Mouse (Mus musculus) forebrain, embryonic 13.5 days (tissue): Measurements from ENCODE around the gene Mblac2. TPM values are rescaled to one million over a fixed set of nuclear protein-coding genes. Genes with fewer than 3 reads are reported as not detected.

ENCODE experiments used
- ATAC-seq: fragments of 200-750 bp; cut with Nextera tagmentation; 2 replicates; pipeline ENCODE4 v1.8.0; 2017
- H3K27ac ChIP-seq: fragments of 300-500 bp; sonication (generic); 2 replicates; pipeline ENCODE4 v1.5.1; 2015; ENCODE audit warnings: inconsistent platforms, mild to moderate bottlenecking, moderate library complexity
- H3K27me3 ChIP-seq: fragments of 300-500 bp; sonication (generic); 2 replicates; pipeline ENCODE4 v1.6.1; 2015; ENCODE audit warnings: mild to moderate bottlenecking, inconsistent platforms
- H3K36me3 ChIP-seq: fragments of 300-500 bp; sonication (generic); 2 replicates; pipeline ENCODE4 v1.6.1; 2015; ENCODE audit warnings: mild to moderate bottlenecking, inconsistent platforms; ENCODE audit not compliant: poor library complexity, severe bottlenecking
- H3K4me1 ChIP-seq: fragments of 300-500 bp; sonication (generic); 2 replicates; pipeline ENCODE4 v1.6.1; 2015; ENCODE audit warnings: inconsistent platforms
- H3K4me2 ChIP-seq: fragments of 300-500 bp; sonication (generic); 2 replicates; pipeline ENCODE4 v1.6.1; 2015; ENCODE audit warnings: inconsistent platforms, mild to moderate bottlenecking, moderate library complexity
- H3K4me3 ChIP-seq: fragments of 300-500 bp; sonication (generic); 2 replicates; pipeline ENCODE4 v1.5.1; 2015; ENCODE audit warnings: mild to moderate bottlenecking, inconsistent platforms
- H3K9ac ChIP-seq: fragments of 300-500 bp; sonication (generic); 2 replicates; pipeline ENCODE4 v1.6.1; 2015; ENCODE audit warnings: mild to moderate bottlenecking, inconsistent platforms
- H3K9me3 ChIP-seq: fragments of 300-500 bp; sonication (generic); replicated peaks from 2 replicates; pipeline ENCODE4 v1.6.1; 2016; ENCODE audit warnings: inconsistent platforms
- WGBS: fragments of 180-500 bp; shearing (Covaris S2); methylation state at CpG from one replicate; pipeline ENCODE4 v1.1.7; 2015; 5-methylcytosine and 5-hydroxymethylcytosine counted together
- polyA plus RNA-seq: library from polyadenylated mRNA; unstranded; fragments of >200 nt; fragmentation: Nextera tagmentation; extraction: Ambion mirVana; gene quantifications from 2 replicates; pipeline ENCODE4 v1.2.1, GENCODE M21; 2015

Gene Mblac2
- 13.2 and 18.1 TPM in 2 replicates for polyA plus RNA-seq

DNA sequence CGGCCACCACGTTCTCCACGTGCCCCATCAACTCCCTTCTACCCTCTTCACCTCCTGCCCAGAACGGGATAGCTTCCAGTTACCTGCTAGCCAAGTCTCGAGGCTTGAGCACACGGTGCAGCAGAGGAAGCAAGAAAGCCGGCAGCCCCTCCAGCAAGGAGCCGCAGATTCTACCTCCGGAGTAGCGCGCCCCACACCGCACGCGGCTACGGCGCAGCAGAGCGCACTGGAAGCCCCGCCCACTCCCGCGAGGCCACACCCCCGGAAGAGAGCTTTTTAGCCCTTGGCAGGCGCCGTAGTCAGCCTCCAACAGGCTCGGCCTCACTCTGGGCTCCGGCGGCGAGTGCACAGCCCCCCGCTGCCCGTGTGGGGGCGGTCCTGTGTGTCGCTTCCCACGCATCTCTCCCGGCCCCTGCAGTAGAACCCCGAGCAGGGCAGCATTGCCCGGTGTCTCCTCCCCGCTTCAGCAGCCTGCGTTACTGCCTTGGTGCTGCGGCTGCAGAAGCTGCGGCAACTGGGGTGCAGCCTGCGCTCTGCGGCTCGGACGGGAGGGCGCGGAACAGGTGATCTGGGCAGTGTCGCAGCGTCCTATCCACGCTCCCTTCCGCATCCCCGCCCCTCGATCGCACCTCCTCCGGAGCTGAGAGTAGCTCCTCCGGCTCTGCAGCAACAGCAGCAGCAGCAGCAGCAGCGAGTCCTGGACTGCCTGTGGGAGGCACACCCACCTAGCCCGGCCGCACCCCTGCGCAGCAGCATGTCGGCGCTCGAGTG lies at the start of gene Mblac2, which contains the start of gene Polr3g:
Mblac2 (plus strand) TSS at position 567 of the 771 bp plus-strand sequence.
Polr3g (minus strand) TSS at position 239 of the 771 bp plus-strand sequence.
- WGBS = under 1% methylated on average over 59 of the region's 61 CpGs
- H3K27ac ChIP-seq = peak within 1 kb of the TSS; percentile 88
- no peaks in the 10 kb centered on the region for H3K9me3 ChIP-seq
- H3K36me3 ChIP-seq = no peaks in the 10 kb centered on the region
- no peaks in the 10 kb centered on the region for H3K27me3 ChIP-seq
- H3K4me1 ChIP-seq = peaks cover 23% of the 10 kb centered on the region
- peak within 1 kb of the TSS; percentile 88 for H3K4me3 ChIP-seq
- H3K4me2 ChIP-seq = peak within 1 kb of the TSS; percentile 98
- H3K9ac ChIP-seq = peak within 1 kb of the TSS; percentile 84
- peak; percentile 98 for ATAC-seq

- H3K4me2 ChIP-seq = no peak overlapping the region
- peaks cover 4% of the 10 kb centered on the region for H3K4me1 ChIP-seq
- H3K9me3 ChIP-seq = no peaks in the 10 kb centered on the region
- H3K27ac ChIP-seq = no peak overlapping the region
- WGBS = 81% methylated on average over 12 of the region's 12 CpGs
- H3K27me3 ChIP-seq = no peaks in the 10 kb centered on the region
- H3K9ac ChIP-seq = no peak overlapping the region
- no peak overlapping the region for H3K4me3 ChIP-seq
- H3K36me3 ChIP-seq = peaks cover 42% of the 10 kb centered on the region
- peak; percentile 77; the same call in 1 of the 2 replicates for ATAC-seq
These were observed 47.4 kb upstream of the Mblac2 start for GRCm38 (mm10) chr13:81663566-81664330.

GRCm38 (mm10) chr13:81664331-81664698 lies 46.8 kb upstream of the Mblac2 start:
- no peaks in the 10 kb centered on the region for H3K27me3 ChIP-seq
- H3K9ac ChIP-seq = no peak overlapping the region
- H3K36me3 ChIP-seq = peaks cover 47% of the 10 kb centered on the region
- 0 out of 2 replicates have a peak, but pooled peaks have one; percentile 27 for ATAC-seq
- H3K4me1 ChIP-seq = no peaks in the 10 kb centered on the region; the same call in 1 of the 2 replicates
- H3K4me2 ChIP-seq = no peak overlapping the region
- H3K9me3 ChIP-seq = no peaks in the 10 kb centered on the region
- WGBS = 89% methylated on average over 5 of the region's 5 CpGs
- H3K4me3 ChIP-seq = no peak overlapping the region
- no peak overlapping the region for H3K27ac ChIP-seq

DNA sequence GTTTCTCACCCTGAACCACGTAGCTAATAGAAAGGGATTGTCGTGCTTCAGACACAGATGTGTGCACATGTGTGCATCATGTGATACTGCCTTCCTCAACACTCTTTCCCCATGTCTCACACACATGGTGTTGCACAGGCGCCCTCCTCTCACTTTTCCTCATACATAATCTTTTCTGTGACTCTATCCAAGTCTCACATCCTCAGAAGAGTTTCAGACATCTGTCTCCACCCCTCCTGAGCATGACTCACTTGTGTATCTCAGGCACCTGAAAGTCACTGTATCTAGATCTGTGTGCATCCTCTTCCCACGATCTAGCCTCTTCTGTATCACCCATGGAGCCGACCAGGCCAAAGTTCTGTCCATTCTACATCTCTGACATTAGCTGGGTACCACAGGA lies 43.4 kb upstream of the Mblac2 start:
- no peak overlapping the region for H3K4me3 ChIP-seq
- no peak overlapping the region for H3K27ac ChIP-seq
- H3K4me1 ChIP-seq = no peaks in the 10 kb centered on the region
- H3K36me3 ChIP-seq = peaks cover 59% of the 10 kb centered on the region
- H3K9ac ChIP-seq = no peak overlapping the region
- no peaks in the 10 kb centered on the region for H3K9me3 ChIP-seq
- no peaks in the 10 kb centered on the region for H3K27me3 ChIP-seq
- WGBS = 94% methylated on average over 5 of the region's 5 CpGs
- no peak for ATAC-seq
- no peak overlapping the region for H3K4me2 ChIP-seq

DNA sequence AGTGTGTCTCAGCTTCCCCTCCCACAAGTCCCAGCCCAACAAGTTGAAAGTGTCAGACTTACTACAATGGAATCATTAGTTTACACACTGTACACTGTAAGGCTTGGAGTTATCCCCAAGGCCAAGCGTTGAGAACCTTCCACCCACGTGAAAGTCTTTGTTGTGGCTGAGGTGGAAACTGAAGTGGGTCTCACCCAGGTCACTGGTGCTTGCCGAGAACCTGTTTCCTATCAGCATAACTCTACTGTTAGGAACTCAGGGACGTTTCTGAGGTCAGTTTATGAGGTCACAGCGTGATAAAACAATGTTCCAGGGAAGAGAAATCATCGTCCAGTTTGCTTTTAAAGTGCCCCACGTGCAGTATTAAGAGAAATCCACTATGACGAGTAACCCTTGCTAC lies 35.8 kb upstream of the Mblac2 start:
- H3K36me3 ChIP-seq = peaks cover 35% of the 10 kb centered on the region
- H3K4me3 ChIP-seq = no peak overlapping the region
- H3K4me2 ChIP-seq = no peak overlapping the region
- no peaks in the 10 kb centered on the region for H3K27me3 ChIP-seq
- H3K9ac ChIP-seq = no peak overlapping the region
- ATAC-seq = no peak
- no peaks in the 10 kb centered on the region for H3K9me3 ChIP-seq
- H3K4me1 ChIP-seq = no peaks in the 10 kb centered on the region
- 92% methylated on average over 8 of the region's 8 CpGs for WGBS
- no peak overlapping the region for H3K27ac ChIP-seq

DNA sequence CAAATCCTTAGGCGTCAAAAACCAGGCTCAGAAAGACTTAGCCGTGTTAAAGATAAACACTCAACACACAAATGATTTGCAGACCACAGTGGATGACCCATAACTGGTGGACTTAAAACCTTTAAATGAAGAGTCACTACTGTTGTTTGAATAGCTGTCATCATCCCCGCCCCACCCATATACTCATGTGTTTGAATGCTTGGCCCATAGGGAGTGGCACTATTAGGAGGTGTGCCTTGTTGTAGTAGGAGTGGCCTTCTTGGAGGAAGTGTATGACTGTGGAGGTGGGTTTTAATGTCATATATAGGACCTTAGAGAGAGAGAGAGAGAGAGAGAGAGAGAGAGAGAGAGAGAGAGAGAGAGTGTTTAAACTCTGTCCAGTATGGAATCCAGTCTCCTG lies 28.0 kb upstream of the Mblac2 start:
- no peak overlapping the region for H3K4me3 ChIP-seq
- no peaks in the 10 kb centered on the region for H3K27me3 ChIP-seq
- no peaks in the 10 kb centered on the region for H3K4me1 ChIP-seq
- no peak overlapping the region for H3K4me2 ChIP-seq
- WGBS = over 99% methylated on average over 3 of the region's 3 CpGs
- 0 out of 2 replicates have a peak, but pooled peaks cover 10% of the 10 kb centered on the region for H3K36me3 ChIP-seq
- no peak overlapping the region for H3K27ac ChIP-seq
- no peaks in the 10 kb centered on the region for H3K9me3 ChIP-seq
- ATAC-seq = no peak
- H3K9ac ChIP-seq = no peak overlapping the region

- Histone ChIP-seq H3K36me3 (0 out of 2 replicates have a peak, but pooled peaks cover 10% of the 10 kb centered on the region), H3K4me2 (no peak overlapping the region), H3K27me3 (no peaks in the 10 kb centered on the region), H3K4me3 (no peak overlapping the region), H3K9me3 (no peaks in the 10 kb centered on the region), H3K4me1 (no peaks in the 10 kb centered on the region), H3K27ac (no peak overlapping the region), H3K9ac (no peak overlapping the region)
- WGBS = 91% methylated on average over 5 of the region's 5 CpGs
- ATAC-seq = no peak
These were observed 26.9 kb upstream of the Mblac2 start for GRCm38 (mm10) chr13:81684258-81684657.

- no peak overlapping the region for H3K27ac ChIP-seq
- 89% methylated on average over 3 of the region's 3 CpGs for WGBS
- H3K4me2 ChIP-seq = no peak overlapping the region
- H3K36me3 ChIP-seq = 0 out of 2 replicates have a peak, but pooled peaks cover 10% of the 10 kb centered on the region
- no peak for ATAC-seq
- no peaks in the 10 kb centered on the region for H3K9me3 ChIP-seq
- no peak overlapping the region for H3K4me3 ChIP-seq
- H3K27me3 ChIP-seq = no peaks in the 10 kb centered on the region
- H3K4me1 ChIP-seq = no peaks in the 10 kb centered on the region
- no peak overlapping the region for H3K9ac ChIP-seq
These were observed 26.3 kb upstream of the Mblac2 start for GRCm38 (mm10) chr13:81684884-81685283.

- Histone ChIP-seq H3K4me3 (no peak overlapping the region), H3K27me3 (no peaks in the 10 kb centered on the region), H3K27ac (no peak overlapping the region), H3K4me1 (no peaks in the 10 kb centered on the region), H3K9me3 (no peaks in the 10 kb centered on the region), H3K9ac (no peak overlapping the region), H3K4me2 (no peak overlapping the region), H3K36me3 (no peaks in the 10 kb centered on the region)
- WGBS = 91% methylated on average over 3 of the region's 3 CpGs
- ATAC-seq = no peak
These were observed 21.6 kb upstream of the Mblac2 start for GRCm38 (mm10) chr13:81689587-81689986.

DNA sequence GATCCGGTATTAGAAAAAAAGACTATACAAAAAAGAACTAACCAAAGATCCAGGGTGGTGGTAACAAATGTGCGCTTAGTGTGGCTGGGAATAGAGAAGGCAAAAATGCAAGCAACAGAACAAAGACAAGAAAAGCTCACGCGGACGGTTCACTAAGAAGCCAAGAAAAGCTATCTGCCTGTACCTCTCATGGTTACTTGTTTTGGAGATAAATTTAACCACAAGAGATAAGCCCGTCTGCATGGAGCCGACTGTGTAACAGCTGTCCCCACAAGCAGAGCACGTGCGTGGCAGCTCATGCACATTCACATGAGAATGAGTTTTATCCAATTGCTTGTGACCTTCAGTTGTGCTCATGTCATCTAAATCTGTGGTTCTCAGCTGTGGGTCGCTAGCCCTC lies 20.7 kb upstream of the Mblac2 start:
- WGBS = 92% methylated on average over 10 of the region's 10 CpGs
- H3K27me3 ChIP-seq = no peaks in the 10 kb centered on the region

GRCm38 (mm10) chr13:81691606-81692005 lies 19.5 kb upstream of the Mblac2 start:
- 0 out of 2 replicates have a peak, but pooled peaks have one; percentile 48 for ATAC-seq

More for the DNA sequence above, 20.7 kb upstream of the Mblac2 start:
- H3K27ac ChIP-seq = no peak overlapping the region
- no peaks in the 10 kb centered on the region for H3K9me3 ChIP-seq
- no peaks in the 10 kb centered on the region for H3K36me3 ChIP-seq
- H3K4me1 ChIP-seq = no peaks in the 10 kb centered on the region
- ATAC-seq = no peak
- no peak overlapping the region for H3K4me2 ChIP-seq
- H3K9ac ChIP-seq = no peak overlapping the region
- H3K4me3 ChIP-seq = no peak overlapping the region

DNA sequence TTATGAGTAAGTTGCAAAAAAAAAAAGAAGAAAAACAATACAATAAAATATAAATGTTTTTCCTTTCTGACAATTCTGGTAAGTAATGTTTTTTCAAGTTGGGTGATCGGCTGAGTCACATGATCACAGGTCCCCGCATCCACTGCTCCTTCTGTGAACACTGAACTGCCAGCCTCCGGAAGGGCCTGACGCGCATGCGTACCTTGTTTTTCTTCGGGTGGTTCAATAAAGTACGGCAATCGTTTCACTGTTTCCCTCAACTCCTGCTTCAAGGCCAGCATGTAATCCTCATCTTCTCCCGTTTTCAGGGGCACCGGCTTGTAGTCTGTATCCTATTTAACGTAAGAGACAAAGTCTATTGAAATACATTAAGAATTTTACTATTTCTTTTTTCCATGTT lies 16.7 kb upstream of the Mblac2 start:
- H3K27ac ChIP-seq = no peak overlapping the region
- H3K4me1 ChIP-seq = no peaks in the 10 kb centered on the region
- no peaks in the 10 kb centered on the region for H3K27me3 ChIP-seq
- H3K36me3 ChIP-seq = 0 out of 2 replicates have a peak, but pooled peaks cover 10% of the 10 kb centered on the region
- no peak overlapping the region for H3K4me2 ChIP-seq
- H3K4me3 ChIP-seq = no peak overlapping the region
- no peak for ATAC-seq
- H3K9me3 ChIP-seq = no peaks in the 10 kb centered on the region
- H3K9ac ChIP-seq = no peak overlapping the region
- WGBS = 93% methylated on average over 12 of the region's 12 CpGs

More at GRCm38 (mm10) chr13:81691606-81692005, 19.5 kb upstream of the Mblac2 start:
- H3K9ac ChIP-seq = no peak overlapping the region
- WGBS = 60% methylated on average over 9 of the region's 9 CpGs
- H3K9me3 ChIP-seq = no peaks in the 10 kb centered on the region
- no peaks in the 10 kb centered on the region for H3K36me3 ChIP-seq
- no peaks in the 10 kb centered on the region for H3K4me1 ChIP-seq
- H3K4me2 ChIP-seq = no peak overlapping the region
- H3K4me3 ChIP-seq = no peak overlapping the region
- H3K27ac ChIP-seq = no peak overlapping the region
- H3K27me3 ChIP-seq = no peaks in the 10 kb centered on the region
